Mouse (Mus musculus) megakaryocyte progenitor cell, adult 5-6 weeks (primary cell): ENCODE results near the gene Slc6a18. TPM values are rescaled to one million over a fixed set of nuclear protein-coding genes. Genes with fewer than 3 reads are reported as not detected.

Source experiments
- ATAC-seq: replicated peaks from 2 replicates; pipeline ENCODE4 v1.8.0; 2016; ENCODE audit warnings: mild to moderate bottlenecking, moderate TSS enrichment, inconsistent platforms; ENCODE audit not compliant: poor library complexity
- total RNA-seq, 2 experiments: library from RNA; stranded (forward) in 1 of 2; stranded (reverse) in 1 of 2; fragments of 157-497, 149-512 nt in 1 of 2; fragments of 200-1000 nt in 1 of 2; gene quantifications; 2 replicates each; pipeline versions ENCODE4 v1.2.3 to v1.2.4; 2015 to 2017

Gene Slc6a18
- total RNA-seq, 2 experiments from 2014 or later = not detected

DNA sequence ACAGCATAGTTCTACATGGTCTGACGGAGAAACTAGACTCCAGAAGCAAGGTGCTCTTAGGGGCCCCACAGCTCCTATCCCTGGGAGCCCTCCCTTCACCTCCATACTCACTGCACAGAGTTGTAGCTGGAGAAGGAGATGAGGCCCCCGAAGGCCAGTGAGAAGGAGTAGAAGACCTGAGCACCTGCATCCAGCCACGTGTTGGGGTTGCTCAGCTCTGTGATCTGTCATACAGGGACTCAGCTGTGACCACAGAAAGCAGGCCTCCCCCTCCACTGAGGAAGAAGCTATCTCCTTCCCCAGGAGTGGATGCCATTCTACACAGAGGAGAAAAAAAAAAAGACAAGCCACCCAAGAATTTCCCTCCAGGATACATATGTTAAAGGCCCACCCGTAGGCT is 11.1 kb upstream of the Slc6a18 start:
- no peak for ATAC-seq

DNA sequence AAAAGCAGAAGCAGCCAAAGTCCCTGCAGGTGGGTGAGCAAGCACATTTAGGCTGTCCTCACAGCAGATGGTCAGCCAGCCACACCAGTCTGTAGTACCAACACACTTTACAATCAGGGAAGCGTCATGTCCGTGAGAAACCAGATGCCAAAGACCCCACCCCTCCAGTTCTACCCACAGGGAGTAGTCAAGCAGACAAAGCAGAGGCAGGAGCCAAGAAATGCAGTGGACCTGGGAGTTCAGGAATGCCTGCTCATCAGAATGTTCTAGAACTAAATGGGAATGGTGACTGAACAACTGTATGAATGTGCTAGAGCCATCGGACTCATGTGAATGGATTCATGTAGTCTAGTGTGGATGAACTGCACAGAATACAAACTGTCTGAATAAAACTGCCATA is 9.8 kb upstream of the Slc6a18 start:
- no peak for ATAC-seq

DNA sequence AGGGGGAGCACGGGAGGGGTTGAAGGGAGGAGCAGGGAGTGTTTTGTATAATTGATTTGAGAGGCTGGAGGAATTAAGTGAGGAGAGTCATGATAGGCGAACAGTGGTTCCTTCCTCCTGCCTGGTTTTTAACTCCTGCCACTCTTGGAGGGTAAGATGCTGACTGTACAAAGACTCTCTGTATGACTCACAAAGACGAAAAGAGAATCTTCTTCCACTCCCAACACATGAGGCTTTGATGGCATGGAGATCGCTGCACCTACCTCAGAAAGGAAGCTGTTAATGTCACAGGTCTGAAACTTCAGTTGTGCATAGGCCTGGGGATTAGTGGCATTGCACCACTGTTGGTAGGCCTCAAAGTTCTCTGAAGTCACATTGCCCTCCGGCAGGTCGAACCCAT is 7.7 kb upstream of the Slc6a18 start:
- no peak for ATAC-seq

DNA sequence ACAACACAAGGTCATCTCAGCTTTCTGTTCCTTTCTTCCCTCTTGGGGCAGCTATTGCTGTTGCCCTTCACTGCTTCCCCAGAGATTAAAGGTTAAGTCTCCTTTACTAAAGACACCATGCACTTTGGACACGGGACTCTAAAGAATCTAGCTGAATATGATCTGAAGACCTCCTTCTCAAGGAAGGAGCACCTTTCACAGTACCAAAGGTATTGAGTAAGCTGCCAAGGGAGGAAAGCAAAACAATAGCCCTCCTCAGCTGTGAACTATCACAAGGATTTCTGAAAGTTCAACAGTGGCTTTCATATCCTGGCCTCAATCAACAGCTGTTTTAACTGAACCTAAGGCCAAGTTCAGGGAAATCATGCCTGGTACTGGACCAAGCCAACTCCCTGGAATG is 6.6 kb upstream of the Slc6a18 start:
- ATAC-seq = no peak

- ATAC-seq = peak; percentile 93
Observed at GRCm38 (mm10) chr13:73683682-73684081, 5.9 kb upstream of the Slc6a18 start.

GRCm38 (mm10) chr13:73682226-73682625 is 4.4 kb upstream of the Slc6a18 start:
- no peak for ATAC-seq

- no peak for ATAC-seq
Observed at GRCm38 (mm10) chr13:73680394-73680793, 2.6 kb upstream of the Slc6a18 start.

- no peak for ATAC-seq
Observed at GRCm38 (mm10) chr13:73679311-73679710, 1.5 kb upstream of the Slc6a18 start.

DNA sequence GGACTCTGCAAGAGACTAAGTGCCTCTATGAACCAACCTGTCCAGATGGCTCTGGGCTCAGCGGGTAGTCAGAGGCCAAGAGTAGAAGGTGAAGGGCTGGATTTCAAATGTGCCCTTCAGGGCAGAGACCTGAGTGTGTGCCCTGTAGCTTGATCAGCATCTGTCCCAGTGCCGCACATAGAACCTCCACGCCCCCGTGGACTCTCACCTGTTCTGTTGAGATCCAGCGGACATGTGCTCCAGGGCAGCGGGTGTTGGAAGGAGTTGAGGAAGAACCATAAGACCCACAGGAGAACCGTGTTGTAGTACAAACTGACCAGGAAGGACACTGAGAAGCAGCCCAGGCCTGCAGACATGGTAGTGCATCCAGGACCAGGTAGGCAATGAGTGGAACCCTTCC is 2.7 kb downstream of the Slc6a18 start:
- no peak for ATAC-seq

DNA sequence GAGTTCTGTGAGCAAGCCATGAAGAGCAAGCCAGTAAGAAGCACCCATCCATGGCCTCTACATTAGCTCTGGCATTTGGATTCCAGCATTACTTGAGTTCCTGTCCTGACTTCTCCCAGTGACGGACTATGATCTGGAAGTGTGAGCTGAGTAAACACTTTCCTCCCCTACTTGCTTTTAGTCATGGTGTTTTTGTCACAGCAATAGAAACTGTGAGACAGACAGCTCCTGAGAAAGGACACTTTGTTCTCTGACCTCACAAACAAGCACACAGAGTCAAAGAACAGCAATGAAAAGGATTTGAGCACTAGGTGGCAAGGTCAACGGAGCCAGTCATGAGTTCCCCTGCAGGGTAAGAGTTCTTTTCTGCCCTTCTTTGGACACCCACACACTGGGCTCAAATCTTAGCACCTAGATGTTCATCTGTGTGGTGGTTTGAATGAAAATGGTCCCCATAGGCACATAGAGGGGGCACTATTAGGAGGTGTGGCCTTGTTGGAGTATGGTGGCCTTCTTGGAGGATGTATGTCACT is 17.6 kb downstream of the Slc6a18 start:
- no peak for ATAC-seq

- no peak for ATAC-seq
Observed at GRCm38 (mm10) chr13:73658953-73659352, 18.9 kb downstream of the Slc6a18 start.

DNA sequence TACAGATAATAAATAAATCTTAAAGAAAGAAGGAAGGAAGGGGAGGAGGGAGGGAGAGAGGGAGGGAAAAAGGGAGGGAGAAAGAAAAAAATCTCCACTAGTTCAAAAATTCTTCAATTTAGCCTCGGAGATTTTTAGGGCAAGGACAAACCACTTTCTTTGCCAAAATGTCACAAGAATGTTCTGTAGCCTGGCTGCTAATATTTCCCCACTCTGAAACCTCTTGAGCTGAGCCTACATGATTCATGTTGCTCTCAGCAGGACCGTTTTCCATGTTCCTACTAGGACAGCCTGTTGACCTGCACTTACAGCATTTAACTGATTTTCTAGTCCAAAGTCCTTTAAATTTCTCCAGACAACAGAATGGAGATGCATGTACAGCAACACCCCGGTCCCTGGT is 22.8 kb downstream of the Slc6a18 start:
- no peak for ATAC-seq

GRCm38 (mm10) chr13:73653266-73653665 is 24.6 kb downstream of the Slc6a18 start:
- ATAC-seq = no peak

GRCm38 (mm10) chr13:73646397-73647087 is 31.3 kb downstream of the Slc6a18 start:
- ATAC-seq = peak; percentile 99

GRCm38 (mm10) chr13:73641296-73641695 is 36.5 kb downstream of the Slc6a18 start:
- no peak for ATAC-seq

DNA sequence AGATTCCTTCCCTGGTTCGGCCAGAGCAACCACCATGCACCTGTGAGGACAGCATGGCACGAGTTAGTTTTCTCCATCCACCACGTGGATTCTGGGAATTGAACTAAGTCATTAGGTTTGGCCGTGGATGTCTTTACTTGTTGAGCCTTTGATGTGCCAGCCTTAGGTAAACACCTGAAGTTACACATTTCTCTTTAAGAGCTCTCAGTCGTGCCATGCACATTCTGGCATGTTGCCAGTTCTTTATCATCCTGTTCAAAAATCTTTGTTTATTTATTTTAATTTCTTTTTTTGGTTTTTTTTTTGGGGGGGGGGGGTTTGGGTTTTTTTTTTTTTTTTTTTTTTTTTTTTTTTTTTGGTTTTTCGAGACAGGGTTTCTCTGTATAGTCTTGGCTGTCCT is 40.0 kb downstream of the Slc6a18 start:
- ATAC-seq = no peak

- ATAC-seq = no peak
Observed at GRCm38 (mm10) chr13:73631837-73632236, 46.0 kb downstream of the Slc6a18 start.

- peak; percentile 69 for ATAC-seq
Observed at GRCm38 (mm10) chr13:73628586-73629113, 49.2 kb downstream of the Slc6a18 start.

- peak; percentile 75 for ATAC-seq
Observed at GRCm38 (mm10) chr13:73626745-73627549, 50.9 kb downstream of the Slc6a18 start, which contains the start of gene Tert. Gene Tert, plus strand, starts transcription at chr13:73626911.

DNA sequence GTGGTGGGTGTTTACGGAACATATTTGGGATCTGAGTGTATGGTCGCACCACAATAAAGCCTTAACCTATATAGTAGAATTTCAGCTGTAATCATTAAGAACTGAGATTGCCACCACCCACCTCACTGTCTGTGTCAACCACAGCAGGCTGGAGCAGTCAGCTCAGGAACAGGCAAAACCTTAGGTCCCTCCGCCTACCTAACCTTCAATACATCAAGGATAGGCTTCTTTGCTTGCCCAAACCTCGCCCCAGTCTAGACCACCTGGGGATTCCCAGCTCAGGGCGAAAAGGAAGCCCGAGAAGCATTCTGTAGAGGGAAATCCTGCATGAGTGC is 51.4 kb downstream of the Slc6a18 start:
- ATAC-seq = no peak

DNA sequence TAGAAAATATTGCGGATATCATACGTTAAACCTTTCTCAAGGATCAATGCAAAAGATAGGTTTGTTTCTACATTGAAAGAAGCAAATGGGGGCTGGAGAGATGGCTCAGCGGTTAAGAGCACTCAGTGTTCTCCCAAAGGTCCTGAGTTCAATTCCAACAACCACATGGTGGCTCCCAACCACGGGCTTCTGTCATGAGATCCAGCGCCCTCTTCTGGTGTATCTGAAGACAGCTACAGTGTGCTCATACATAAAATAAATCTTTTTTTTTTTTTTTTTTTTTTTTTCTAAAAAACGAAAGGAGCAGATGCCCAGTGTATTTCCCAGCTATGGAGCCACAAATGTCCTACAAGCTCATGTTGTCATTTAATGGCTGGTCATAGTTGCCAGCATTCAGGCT is 57.2 kb downstream of the Slc6a18 start:
- ATAC-seq = peak; percentile 57

DNA sequence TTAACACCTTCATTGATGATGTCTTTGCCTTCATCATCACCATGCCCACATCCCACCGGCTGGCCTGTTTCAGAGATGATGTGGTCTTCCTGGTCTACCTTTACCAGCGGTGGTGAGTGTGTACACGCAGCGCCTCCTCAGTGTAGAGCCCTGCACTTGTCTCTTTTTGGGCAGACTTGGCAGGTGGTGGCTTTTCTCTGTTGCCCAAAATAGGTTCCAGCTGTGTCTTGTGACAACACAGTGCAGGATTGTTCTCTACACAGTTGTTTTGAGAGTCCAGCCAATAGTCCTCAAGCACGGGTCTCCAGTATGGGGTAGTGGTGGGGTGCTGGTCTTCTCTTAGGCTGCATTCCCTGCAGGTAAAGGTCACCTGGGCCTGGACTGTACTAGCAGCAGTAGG is 59.4 kb downstream of the Slc6a18 start:
- ATAC-seq = no peak
